Mouse (Mus musculus) heart, embryonic 14.5 days (tissue): ENCODE data around the gene 2310034G01Rik. TPM values are rescaled to one million over a fixed set of nuclear protein-coding genes. Genes with fewer than 3 reads are reported as not detected.

ENCODE experiments used
- ATAC-seq: fragments of 200-750 bp; cut with Nextera tagmentation; 2 replicates; pipeline ENCODE4 v1.8.0; 2017; ENCODE audit warnings: low read depth, moderate TSS enrichment; ENCODE audit not compliant: insufficient number of reproducible peaks, insufficient read depth, low FRiP score
- H3K27ac ChIP-seq, 2 experiments: fragments of 200-500 bp in 1 of 2; fragments of 300-500 bp in 1 of 2; sonication (generic) in 1 of 2; replicated peaks in 1 of 2; 2 replicates each; pipeline ENCODE4 v1.5.1; 2012 to 2014; ENCODE audit warnings: low read depth in 2 of 2, low read length in 2 of 2, control low read depth in 1 of 2, mild to moderate bottlenecking in 1 of 2, mixed read lengths in 1 of 2; ENCODE audit not compliant: control insufficient read depth in 1 of 2, insufficient read depth in 1 of 2
- H3K27me3 ChIP-seq: fragments of 300-500 bp; sonication (generic); 2 replicates; pipeline ENCODE4 v1.6.1; 2014; ENCODE audit warnings: mild to moderate bottlenecking, low read length, control low read depth; ENCODE audit not compliant: control insufficient read depth, insufficient read depth
- H3K36me3 ChIP-seq: fragments of 300-500 bp; sonication (generic); 2 replicates; pipeline ENCODE4 v1.6.1; 2014; ENCODE audit warnings: mild to moderate bottlenecking, control low read depth, low read length, mixed read lengths; ENCODE audit not compliant: control insufficient read depth, insufficient read depth
- H3K4me1 ChIP-seq, 2 experiments: fragments of 200-500 bp in 1 of 2; fragments of 300-500 bp in 1 of 2; sonication (generic) in 1 of 2; 2 replicates each; pipeline ENCODE4 v1.6.1; 2012 to 2014; ENCODE audit warnings: low read length in 2 of 2, control low read depth in 1 of 2, mixed read lengths in 1 of 2; ENCODE audit not compliant: control insufficient read depth in 2 of 2, insufficient read depth in 2 of 2
- H3K4me2 ChIP-seq: fragments of 300-500 bp; sonication (generic); 2 replicates; pipeline ENCODE4 v1.6.1; 2014; ENCODE audit warnings: mild to moderate bottlenecking, low read length
- H3K4me3 ChIP-seq, 2 experiments: fragments of 200-500 bp in 1 of 2; fragments of 300-500 bp in 1 of 2; sonication (generic) in 1 of 2; 2 replicates each; pipeline ENCODE4 v1.5.1; 2012 to 2014; ENCODE audit warnings: low read length in 2 of 2, mild to moderate bottlenecking in 2 of 2, control low read depth in 1 of 2, low read depth in 1 of 2, moderate library complexity in 1 of 2; ENCODE audit not compliant: control insufficient read depth in 1 of 2, insufficient read depth in 1 of 2
- H3K9ac ChIP-seq: fragments of 300-500 bp; sonication (generic); 2 replicates; pipeline ENCODE4 v1.6.1; 2014; ENCODE audit warnings: mild to moderate bottlenecking, low read length
- H3K9me3 ChIP-seq: fragments of 300-500 bp; sonication (generic); 2 replicates; pipeline ENCODE4 v1.6.1; 2016; ENCODE audit warnings: low read length, control low read depth; ENCODE audit not compliant: control insufficient read depth
- WGBS: fragments of 180-500 bp; shearing (Covaris S2); extraction: QIAGEN DNeasy Blood & Tissue Kit; methylation state at CpG from one replicate; pipeline ENCODE4 v1.1.7; 2014; 5-methylcytosine and 5-hydroxymethylcytosine counted together
- polyA plus RNA-seq: library from polyadenylated mRNA; unstranded; fragments of >200 nt; fragmentation: Nextera tagmentation; extraction: Ambion mirVana; gene quantifications from 2 replicates; pipeline ENCODE4 v1.2.1, GENCODE M21; 2014

The 2310034G01Rik gene
- polyA plus RNA-seq, 1 experiment from 2014 or later = 1.8 TPM

DNA sequence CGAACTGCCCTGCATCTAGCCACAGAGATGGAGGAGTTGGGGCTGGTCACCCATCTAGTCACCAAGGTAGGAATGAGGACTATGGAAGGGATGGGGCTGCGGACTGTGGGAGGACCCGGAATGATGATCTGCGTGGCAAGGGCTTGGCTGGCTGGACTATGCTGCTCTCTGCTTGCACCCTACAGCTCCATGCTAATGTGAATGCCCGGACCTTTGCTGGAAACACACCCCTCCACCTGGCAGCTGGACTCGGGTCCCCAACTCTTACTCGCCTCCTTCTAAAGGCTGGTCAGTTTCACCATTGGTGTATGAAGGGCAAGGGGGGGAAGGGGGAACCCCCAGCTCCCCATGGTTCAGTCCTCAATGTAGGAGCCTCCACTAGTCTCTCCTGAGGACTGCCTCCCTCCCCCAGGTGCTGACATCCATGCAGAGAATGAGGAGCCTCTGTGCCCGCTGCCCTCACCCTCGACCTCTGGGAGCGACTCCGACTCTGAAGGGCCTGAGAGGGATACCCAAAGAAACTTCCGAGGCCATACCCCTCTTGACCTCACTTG, 39.7 kb downstream of the 2310034G01Rik start:
- Histone ChIP-seq H3K9ac (no peak overlapping the region), H3K4me2 (no peak overlapping the region), H3K36me3 (peaks cover 43% of the 10 kb centered on the region), H3K27me3 (peaks cover 40% of the 10 kb centered on the region), H3K4me1 (peaks cover 11 to 21% of the 10 kb centered on the region in 2 experiments), H3K27ac (no peak overlapping the region), H3K4me3 (no peak overlapping the region), H3K9me3 (no peaks in the 10 kb centered on the region)
- ATAC-seq = no peak
- WGBS = 87% methylated on average over 12 of the region's 12 CpGs

DNA sequence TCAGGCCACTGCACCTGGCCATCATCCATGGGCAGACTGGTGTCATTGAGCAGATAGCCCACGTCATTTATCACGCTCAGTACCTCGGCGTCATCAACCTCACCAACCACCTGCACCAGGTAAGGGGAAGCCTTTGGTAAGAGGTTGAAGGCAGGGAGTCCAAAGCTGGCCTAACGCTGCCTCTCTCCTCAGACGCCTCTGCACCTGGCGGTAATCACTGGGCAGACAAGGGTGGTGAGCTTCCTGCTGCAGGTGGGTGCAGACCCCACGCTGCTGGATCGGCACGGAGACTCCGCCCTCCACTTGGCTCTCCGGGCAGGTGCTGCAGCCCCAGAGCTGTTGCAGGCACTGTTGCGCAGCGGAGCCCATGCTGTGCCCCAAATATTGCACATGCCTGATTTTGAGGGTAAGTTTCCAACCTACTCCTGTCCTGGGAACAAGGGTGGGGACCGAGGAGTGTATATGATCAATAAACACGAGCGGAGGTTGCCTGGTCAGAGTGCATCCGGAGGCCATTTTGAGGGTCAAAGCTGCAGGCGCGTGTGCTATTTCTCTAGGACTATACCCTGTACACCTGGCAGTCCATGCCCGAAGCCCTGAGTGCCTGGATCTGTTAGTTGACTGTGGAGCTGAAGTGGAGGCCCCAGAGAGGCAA, 40.3 kb downstream of the 2310034G01Rik start:
- Histone ChIP-seq H3K4me3 (no peak overlapping the region), H3K27ac (no peak overlapping the region), H3K36me3 (peaks cover 43% of the 10 kb centered on the region), H3K9me3 (no peaks in the 10 kb centered on the region), H3K4me2 (no peak overlapping the region), H3K27me3 (peaks cover 34% of the 10 kb centered on the region), H3K4me1 (peaks cover 7 to 18% of the 10 kb centered on the region in 2 experiments; a peak in 3 of 4 replicates), H3K9ac (no peak overlapping the region)
- 80% methylated on average over 21 of the region's 21 CpGs for WGBS
- ATAC-seq = no peak

DNA sequence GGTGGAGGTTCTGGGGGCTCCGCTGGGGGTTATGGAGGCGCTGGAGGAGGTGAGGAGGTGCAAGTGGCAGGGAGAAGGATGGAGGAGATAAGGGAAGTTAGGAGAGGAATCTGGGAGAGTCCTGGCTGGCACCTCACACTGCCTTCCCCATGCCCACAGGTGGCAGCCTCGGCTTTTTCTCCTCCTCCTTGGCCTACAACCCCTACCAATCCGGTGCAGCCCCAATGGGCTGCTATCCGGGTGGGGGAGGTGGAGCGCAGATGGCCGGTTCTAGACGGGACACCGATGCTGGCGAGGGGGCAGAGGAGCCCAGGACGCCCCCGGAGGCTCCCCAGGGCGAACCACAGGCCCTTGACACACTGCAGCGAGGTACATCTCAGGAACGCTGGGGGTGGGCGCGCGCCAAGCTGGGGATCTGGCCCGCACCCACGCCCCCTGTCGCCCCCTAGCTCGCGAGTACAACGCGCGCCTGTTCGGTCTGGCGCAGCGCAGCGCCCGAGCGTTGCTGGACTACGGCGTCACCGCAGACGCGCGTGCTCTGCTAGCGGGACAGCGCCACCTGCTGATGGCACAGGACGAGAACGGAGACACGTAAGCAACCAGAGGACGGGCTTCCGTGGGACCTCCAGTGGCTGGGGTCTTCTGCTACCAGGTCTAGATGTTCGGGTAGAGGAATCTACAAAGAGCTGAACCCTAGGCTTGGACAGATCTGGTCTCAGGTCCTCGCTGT, 41.2 kb downstream of the 2310034G01Rik start:
- peaks cover 25% of the 10 kb centered on the region for H3K27me3 ChIP-seq
- 2% methylated on average over 44 of the region's 47 CpGs for WGBS
- H3K9ac ChIP-seq = peak overlapping the region; percentile 68
- H3K4me2 ChIP-seq = peak overlapping the region; percentile 79
- no peak overlapping the region for H3K27ac ChIP-seq
- no peak for ATAC-seq
- no peaks in the 10 kb centered on the region for H3K9me3 ChIP-seq
- peaks cover 8 to 14% of the 10 kb centered on the region in 2 experiments; a peak in 3 of 4 replicates for H3K4me1 ChIP-seq
- peaks cover 43% of the 10 kb centered on the region for H3K36me3 ChIP-seq
- H3K4me3 ChIP-seq = peak overlapping the region; percentile 35 to 40

DNA sequence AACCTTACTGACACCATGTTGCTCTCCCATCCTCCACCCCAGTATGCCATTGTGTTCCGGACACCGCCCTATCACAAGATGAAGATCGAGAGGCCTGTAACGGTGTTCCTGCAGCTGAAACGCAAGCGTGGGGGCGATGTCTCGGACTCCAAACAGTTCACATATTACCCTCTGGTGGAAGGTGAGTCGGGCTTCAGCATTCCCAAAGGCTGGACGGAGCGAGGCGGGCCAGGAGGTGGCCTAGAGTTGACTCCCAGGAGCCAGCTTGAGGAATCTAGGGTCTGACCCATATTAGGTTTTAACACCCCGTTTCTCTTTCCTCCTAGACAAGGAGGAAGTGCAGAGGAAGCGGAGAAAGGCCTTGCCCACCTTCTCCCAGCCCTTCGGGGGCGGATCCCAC, 41.8 kb downstream of the 2310034G01Rik start:
- Histone ChIP-seq H3K27ac (no peak overlapping the region), H3K4me3 (no peak overlapping the region), H3K9me3 (no peaks in the 10 kb centered on the region), H3K4me1 (peaks cover 9 to 17% of the 10 kb centered on the region in 2 experiments; a peak in 3 of 4 replicates), H3K27me3 (peaks cover 21% of the 10 kb centered on the region), H3K9ac (no peak overlapping the region), H3K4me2 (no peak overlapping the region), H3K36me3 (peaks cover 43% of the 10 kb centered on the region)
- no peak for ATAC-seq
- 68% methylated on average over 16 of the region's 16 CpGs for WGBS

DNA sequence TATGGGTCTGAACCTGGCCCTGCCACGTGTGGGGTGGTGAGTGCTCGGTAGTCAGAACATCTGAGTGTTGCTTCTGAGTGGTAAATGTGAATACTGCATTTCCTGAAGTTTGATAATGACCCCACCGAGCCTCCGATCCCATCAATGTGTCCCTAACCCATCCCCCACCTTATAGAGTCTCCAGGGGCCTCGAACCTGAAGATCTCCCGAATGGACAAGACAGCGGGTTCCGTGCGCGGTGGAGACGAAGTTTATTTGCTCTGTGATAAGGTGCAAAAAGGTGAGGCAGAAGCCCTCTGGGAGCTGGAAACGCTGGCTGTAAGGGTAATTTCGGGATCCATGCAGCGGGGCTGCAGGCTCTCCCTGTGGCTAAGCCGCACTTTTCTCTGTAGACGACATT, 42.3 kb downstream of the 2310034G01Rik start:
- H3K27ac ChIP-seq = no peak overlapping the region
- WGBS = 78% methylated on average over 16 of the region's 16 CpGs
- H3K36me3 ChIP-seq = peaks cover 43% of the 10 kb centered on the region
- ATAC-seq = no peak
- H3K4me3 ChIP-seq = no peak overlapping the region
- H3K9me3 ChIP-seq = no peaks in the 10 kb centered on the region
- H3K4me1 ChIP-seq = peaks cover 9 to 17% of the 10 kb centered on the region in 2 experiments; a peak in 3 of 4 replicates
- peaks cover 16% of the 10 kb centered on the region; the same call in 1 of the 2 replicates for H3K27me3 ChIP-seq
- H3K9ac ChIP-seq = no peak overlapping the region
- H3K4me2 ChIP-seq = no peak overlapping the region

DNA sequence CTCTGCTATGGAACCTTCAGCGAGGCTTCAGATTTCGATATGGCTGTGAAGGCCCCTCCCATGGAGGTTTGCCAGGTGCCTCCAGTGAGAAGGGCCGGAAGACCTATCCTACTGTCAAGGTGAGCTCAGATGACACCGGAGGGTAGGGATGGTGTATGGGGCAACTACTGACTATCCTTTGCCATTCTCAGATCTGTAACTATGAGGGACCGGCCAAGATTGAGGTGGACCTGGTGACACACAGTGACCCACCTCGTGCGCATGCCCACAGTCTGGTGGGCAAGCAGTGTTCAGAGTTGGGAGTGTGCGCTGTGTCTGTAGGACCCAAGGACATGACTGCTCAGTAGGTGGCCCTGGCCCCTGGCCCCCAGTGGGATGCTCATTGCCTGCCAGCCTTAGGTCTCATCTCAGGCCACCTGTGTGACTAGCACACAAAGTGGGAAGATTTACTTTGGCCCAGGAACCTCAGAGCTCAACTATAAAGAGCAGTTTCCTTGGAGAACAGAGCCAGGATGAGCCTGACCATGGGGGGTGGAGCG, 43.3 kb downstream of the 2310034G01Rik start:
- Histone ChIP-seq H3K27ac (no peak overlapping the region), H3K4me1 (peaks cover 9 to 17% of the 10 kb centered on the region in 2 experiments; a peak in 3 of 4 replicates), H3K27me3 (0 out of 2 replicates have a peak, but pooled peaks cover 16% of the 10 kb centered on the region), H3K4me3 (no peak overlapping the region), H3K9ac (no peak overlapping the region), H3K4me2 (no peak overlapping the region), H3K36me3 (peaks cover 36% of the 10 kb centered on the region), H3K9me3 (no peaks in the 10 kb centered on the region)
- no peak for ATAC-seq
- 89% methylated on average over 9 of the region's 9 CpGs for WGBS

DNA sequence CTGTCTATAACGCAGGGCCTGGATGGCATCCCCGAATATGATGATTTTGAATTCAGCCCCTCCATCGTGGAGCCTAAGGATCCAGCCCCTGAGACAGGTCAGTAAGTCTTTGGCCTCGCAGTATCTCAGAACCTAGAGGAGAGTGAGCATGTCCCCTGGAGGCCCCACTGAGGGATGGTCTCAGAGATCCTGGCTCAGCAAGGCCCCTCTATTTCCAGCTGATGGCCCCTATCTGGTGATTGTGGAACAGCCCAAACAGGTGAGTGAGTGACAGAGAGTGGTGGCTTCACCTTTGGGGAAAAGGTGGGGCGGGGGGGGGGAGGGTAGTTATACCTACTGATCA, 43.9 kb downstream of the 2310034G01Rik start:
- WGBS = 54% methylated on average over 5 of the region's 5 CpGs
- 0 out of 2 replicates have a peak, but pooled peaks cover 16% of the 10 kb centered on the region for H3K27me3 ChIP-seq
- H3K4me2 ChIP-seq = peak overlapping the region; percentile 99
- H3K9me3 ChIP-seq = no peaks in the 10 kb centered on the region
- peaks cover 30% of the 10 kb centered on the region for H3K36me3 ChIP-seq
- no peak for ATAC-seq
- peak overlapping the region; percentile 86 for H3K9ac ChIP-seq
- H3K27ac ChIP-seq = peak overlapping the region in 1 of 2 experiments; percentile 86; a peak in 1 of 4 replicates
- peak overlapping the region; percentile 82 to 84 for H3K4me3 ChIP-seq
- H3K4me1 ChIP-seq = peaks cover 9 to 17% of the 10 kb centered on the region in 2 experiments; a peak in 3 of 4 replicates
